Mouse (Mus musculus) CH12.LX (cell line): ENCODE measurements around the gene Wdfy3. TPM values are rescaled to one million over a fixed set of nuclear protein-coding genes. Genes with fewer than 3 reads are reported as not detected.
A peak's percentile ranks its signal among the peaks of the same experiment; 100 is the strongest.

ENCODE experiments used
- DNase-seq: peaks from one replicate; pipeline ENCODE4 v3.0.0-alpha.2; 2013; ENCODE audit errors: extremely low read depth
- H3K27ac ChIP-seq: 2 replicates; pipeline ENCODE4 v1.5.1; 2012; ENCODE audit warnings: low read depth, mild to moderate bottlenecking, control low read depth, moderate library complexity; ENCODE audit not compliant: insufficient read depth
- H3K27me3 ChIP-seq: replicated peaks from 2 replicates; pipeline ENCODE3; 2012; ENCODE audit warnings: inconsistent platforms
- H3K36me3 ChIP-seq, 2 experiments: replicated peaks in 1 of 2; 2 replicates each; pipeline versions ENCODE3 to v1.6.1; 2012; ENCODE audit warnings: inconsistent platforms in 1 of 2, low read length in 1 of 2, mild to moderate bottlenecking in 1 of 2, mixed read lengths in 1 of 2, moderate library complexity in 1 of 2; ENCODE audit not compliant: control insufficient read depth in 1 of 2, insufficient read depth in 1 of 2
- H3K4me1 ChIP-seq, 2 experiments: 2 replicates each; pipeline ENCODE4 v1.6.1; 2012; ENCODE audit warnings: inconsistent platforms in 1 of 2, moderate library complexity in 1 of 2; ENCODE audit not compliant: insufficient read depth in 2 of 2, control insufficient read depth in 1 of 2
- H3K4me2 ChIP-seq: 2 replicates; pipeline ENCODE4 v1.6.1; 2012; ENCODE audit warnings: low read depth, mild to moderate bottlenecking, control low read depth; ENCODE audit not compliant: poor library complexity, insufficient read depth, severe bottlenecking
- H3K4me3 ChIP-seq, 3 experiments: fragments of 150-350 bp in 1 of 3; sonication (generic) in 1 of 3; replicated peaks in 1 of 3; 2 replicates each; pipeline versions ENCODE3 to v1.5.1; 2011 to 2012; ENCODE audit warnings: low read depth in 2 of 3, low read length in 2 of 3, mild to moderate bottlenecking in 2 of 3, moderate library complexity in 2 of 3, control low read depth in 1 of 3, improper control_type of control experiment in 1 of 3, inconsistent platforms in 1 of 3, mixed read lengths in 1 of 3; ENCODE audit not compliant: poor library complexity in 1 of 3
- H3K79me2 ChIP-seq: replicated peaks from 2 replicates; pipeline ENCODE4 v1.6.1; 2012; ENCODE audit warnings: mild to moderate bottlenecking, moderate library complexity; ENCODE audit not compliant: control insufficient read depth, poor library complexity, insufficient read depth, severe bottlenecking; ENCODE audit errors: extremely low read depth
- H3K9ac ChIP-seq: 2 replicates; pipeline ENCODE4 v1.6.1; 2012; ENCODE audit warnings: low read depth, mild to moderate bottlenecking, control low read depth, moderate library complexity; ENCODE audit not compliant: insufficient read depth
- H3K9me3 ChIP-seq: replicated peaks from 2 replicates; pipeline ENCODE3; 2012; ENCODE audit warnings: low read length, inconsistent platforms, mixed read lengths
- CHD2 ChIP-seq: IDR thresholded peaks from 2 replicates; pipeline ENCODE4 v1.6.1; 2011; ENCODE audit warnings: low read length, improper control_type of control experiment
- CTCF ChIP-seq, 2 experiments: IDR thresholded peaks in 1 of 2; conservative IDR thresholded peaks in 1 of 2; 2 replicates each; pipeline ENCODE4 v1.5.1; 2011 to 2012; ENCODE audit warnings: low read depth in 2 of 2, low read length in 2 of 2, improper control_type of control experiment in 1 of 2, inconsistent platforms in 1 of 2, mild to moderate bottlenecking in 1 of 2, moderate library complexity in 1 of 2
- E2F4 ChIP-seq: IDR thresholded peaks from 2 replicates; pipeline ENCODE4 v1.6.1; 2011; ENCODE audit warnings: low read depth, low read length, improper control_type of control experiment; ENCODE audit not compliant: insufficient replicate concordance
- ELF1 ChIP-seq: IDR thresholded peaks from 2 replicates; pipeline ENCODE4 v1.6.1; 2014; ENCODE audit warnings: low read depth, mild to moderate bottlenecking, inconsistent platforms, low read length, improper control_type of control experiment
- ETS1 ChIP-seq: conservative IDR thresholded peaks from 2 replicates; pipeline ENCODE4 v1.6.1; 2012; ENCODE audit warnings: low read depth, mild to moderate bottlenecking, inconsistent platforms, low read length, improper control_type of control experiment, moderate library complexity
- GABPA ChIP-seq: IDR thresholded peaks from 2 replicates; pipeline ENCODE4 v1.6.1; 2012; ENCODE audit warnings: low read depth, low read length, improper control_type of control experiment, inconsistent platforms; ENCODE audit not compliant: insufficient replicate concordance
- HCFC1 ChIP-seq: IDR thresholded peaks from 2 replicates; pipeline ENCODE4 v1.6.1; 2012; ENCODE audit warnings: low read depth, mild to moderate bottlenecking, inconsistent platforms, low read length, improper control_type of control experiment
- IRF4 ChIP-seq: IDR thresholded peaks from 2 replicates; pipeline ENCODE4 v1.6.1; 2014; ENCODE audit warnings: low read depth, mild to moderate bottlenecking, inconsistent platforms, low read length, improper control_type of control experiment
- JUND ChIP-seq: conservative IDR thresholded peaks from 2 replicates; pipeline ENCODE4 v1.6.1; 2011; ENCODE audit warnings: low read depth, low read length, improper control_type of control experiment
- KAT2A ChIP-seq: IDR thresholded peaks from 2 replicates; pipeline ENCODE4 v1.6.1; 2012; ENCODE audit warnings: low read length, improper control_type of control experiment, inconsistent platforms; ENCODE audit not compliant: insufficient replicate concordance
- MAFK ChIP-seq: IDR thresholded peaks from 2 replicates; pipeline ENCODE4 v1.6.1; 2011; ENCODE audit warnings: low read length, improper control_type of control experiment; ENCODE audit not compliant: insufficient replicate concordance
- MYC ChIP-seq: IDR thresholded peaks from 2 replicates; pipeline ENCODE4 v1.6.1; 2011; ENCODE audit warnings: low read depth, mild to moderate bottlenecking, improper control_type of control experiment, low read length
- NELFE ChIP-seq: IDR thresholded peaks from 2 replicates; pipeline ENCODE4 v1.6.1; 2011; ENCODE audit warnings: low read depth, low read length, improper control_type of control experiment
- NRF1 ChIP-seq: IDR thresholded peaks from 2 replicates; pipeline ENCODE4 v1.6.1; 2014; ENCODE audit warnings: low read depth, mild to moderate bottlenecking, inconsistent platforms, low read length, improper control_type of control experiment, moderate library complexity
- POLR2A ChIP-seq: IDR thresholded peaks from 2 replicates; pipeline ENCODE4 v1.6.1; 2011; ENCODE audit warnings: low read depth, mild to moderate bottlenecking, improper control_type of control experiment, low read length
- RAD21 ChIP-seq: IDR thresholded peaks from 2 replicates; pipeline ENCODE4 v1.6.1; 2011; ENCODE audit warnings: low read depth, mild to moderate bottlenecking, low read length, improper control_type of control experiment, moderate library complexity
- RCOR1 ChIP-seq: conservative IDR thresholded peaks from 2 replicates; pipeline ENCODE4 v1.6.1; 2012; ENCODE audit warnings: low read depth, mild to moderate bottlenecking, inconsistent platforms, low read length, improper control_type of control experiment
- SIN3A ChIP-seq: IDR thresholded peaks from 2 replicates; pipeline ENCODE4 v1.6.1; 2012; ENCODE audit warnings: low read length, improper control_type of control experiment, inconsistent platforms
- TBP ChIP-seq: conservative IDR thresholded peaks from 2 replicates; pipeline ENCODE4 v1.6.1; 2011; ENCODE audit warnings: low read depth, low read length, improper control_type of control experiment
- ZC3H11A ChIP-seq: IDR thresholded peaks from 2 replicates; pipeline ENCODE4 v1.6.1; 2012; ENCODE audit warnings: low read depth, mild to moderate bottlenecking, inconsistent platforms, low read length, improper control_type of control experiment
- ZKSCAN1 ChIP-seq: IDR thresholded peaks from 2 replicates; pipeline ENCODE4 v1.6.1; 2012; ENCODE audit warnings: low read depth, inconsistent platforms, low read length, improper control_type of control experiment, borderline replicate concordance
- dilution Hi-C: fragments of 300-500 bp; cut with MboI; formaldehyde crosslinking; loops from 2 replicates; pipeline ENCODE4 v1.14.3; 2020; ENCODE audit warnings: low sequenced_read_pairs; ENCODE audit not compliant: extremely low pct_unique_long_range_greater_than_20kb, extremely low pct_ligation_motif_present
- in situ Hi-C: fragments of 300-500 bp; cut with MboI; formaldehyde crosslinking; loops from 3 replicates; pipeline ENCODE4 v1.14.3; 2019; ENCODE audit warnings: low sequenced_read_pairs, low pct_ligation_motif_present, low pct_unique_long_range_greater_than_20kb, mixed read lengths
- polyA plus RNA-seq: library from polyadenylated mRNA; unstranded; fragments of >175 nt; gene quantifications from 2 replicates; pipeline ENCODE4 v1.2.1, GENCODE M21; 2012; ENCODE audit warnings: low read depth; ENCODE audit not compliant: insufficient read length
- total RNA-seq, 2 experiments: library from RNA; depleted of rRNA; stranded (reverse); fragments of 300-350 nt in 1 of 2; fragments of >200 nt in 1 of 2; gene quantifications; 2 replicates each; pipeline ENCODE4 v1.2.3; 2012 to 2014

Wdfy3 gene
- total and polyA plus RNA-seq, 3 experiments: not detected

DNA sequence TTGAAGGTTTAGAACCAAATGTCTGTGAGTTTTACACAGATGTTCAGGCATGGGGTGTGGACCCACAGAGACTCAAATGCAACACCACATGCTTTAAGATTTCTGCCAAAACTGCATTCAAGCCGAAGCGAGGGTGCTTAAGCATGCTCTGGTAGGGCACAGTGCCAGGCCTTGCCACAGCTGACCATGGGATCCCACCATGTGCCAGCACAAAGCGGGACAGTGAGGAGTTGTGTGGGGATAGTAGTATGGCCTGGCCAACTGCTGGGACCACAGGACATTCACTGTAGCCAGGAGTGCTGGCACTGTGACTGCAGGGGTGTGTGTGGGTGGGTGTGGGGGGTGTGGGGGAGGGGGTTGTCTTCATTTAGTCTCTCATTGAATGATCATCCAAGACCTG is 240.8 kb downstream of the Wdfy3 start:
- Histone ChIP-seq H3K36me3 (no peaks in the 10 kb centered on the region), H3K9ac (no peak overlapping the region), H3K4me2 (no peak overlapping the region), H3K9me3 (peaks cover 90% of the 10 kb centered on the region), H3K27ac (no peak overlapping the region), H3K4me3 (peak overlapping the region in 1 of 3 experiments; percentile 8), H3K27me3 (no peaks in the 10 kb centered on the region), H3K79me2 (no peaks in the 10 kb centered on the region), H3K4me1 (no peaks in the 10 kb centered on the region)
- dilution Hi-C loops (no loop called here), in situ Hi-C loops (no loop called here)
- DNase-seq: no peak
- no peak for TF ChIP-seq NRF1
- TF ChIP-seq RCOR1: no peak
- TF ChIP-seq POLR2A: no peak
- no peak for TF ChIP-seq CTCF (conservative IDR thresholded peaks at IDR 0.05 in 1 of 2, IDR thresholded peaks at IDR 0.05 in 1 of 2; ENCODE audit: low read depth in 2 of 2, low read length in 2 of 2)
- TF ChIP-seq NELFE: no peak

DNA sequence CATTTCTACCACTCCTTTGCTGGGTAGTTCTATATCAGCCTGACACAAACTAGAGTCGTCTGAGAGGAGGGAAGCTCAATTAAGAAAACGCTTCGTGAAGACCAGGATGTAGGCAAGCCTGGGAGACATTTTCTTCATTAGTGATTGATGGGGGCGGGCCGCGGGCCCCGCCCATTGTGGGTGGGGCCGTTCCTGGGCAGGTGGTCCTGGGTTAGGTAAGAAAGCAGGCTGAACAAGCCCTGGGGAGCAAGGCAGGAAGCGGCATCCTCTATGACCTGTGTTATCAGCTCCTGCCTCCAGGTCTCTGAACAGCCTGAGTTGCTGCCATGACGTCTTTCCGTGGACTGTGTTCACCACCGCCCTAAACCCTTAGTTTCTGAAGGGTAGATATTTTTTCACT is 242.2 kb downstream of the Wdfy3 start:
- no peak for DNase-seq
- H3K36me3 ChIP-seq: no peaks in the 10 kb centered on the region
- peaks cover 91% of the 10 kb centered on the region for H3K9me3 ChIP-seq
- H3K27ac ChIP-seq: no peak overlapping the region
- dilution Hi-C loops: no loop called here
- no peak overlapping the region for H3K4me2 ChIP-seq
- TF ChIP-seq JUND (no peak), MYC (no peak), SIN3A (no peak), TBP (no peak), CTCF (conservative IDR thresholded peaks at IDR 0.05 in 1 of 2, IDR thresholded peaks at IDR 0.05 in 1 of 2; ENCODE audit: low read depth in 2 of 2, low read length in 2 of 2) (no peak), ZC3H11A (no peak), ZKSCAN1 (no peak), RAD21 (no peak), NELFE (no peak), HCFC1 (no peak), IRF4 (no peak), NRF1 (no peak), ETS1 (no peak), ELF1 (no peak), E2F4 (no peak), KAT2A (no peak), CHD2 (no peak), GABPA (no peak), MAFK (no peak)
- H3K4me1 ChIP-seq: no peaks in the 10 kb centered on the region
- H3K79me2 ChIP-seq: no peaks in the 10 kb centered on the region
- no peak overlapping the region for H3K4me3 ChIP-seq
- H3K9ac ChIP-seq: no peak overlapping the region
- in situ Hi-C loops: no loop called here
- H3K27me3 ChIP-seq: no peaks in the 10 kb centered on the region
